8 mouse cellular contexts compared by ENCODE assay signal in genomic region chr7:116504818-116505170, GRCm38 (mm10). TPM values are rescaled to one million over a fixed set of nuclear protein-coding genes. Genes with fewer than 3 reads are reported as not detected.
DNase-seq lines count a peak whose midpoint lies in the region; ATAC-seq and TF ChIP-seq lines count a peak whose summit lies in the region.

No protein-coding gene starts in this region.

- H3K9ac ChIP-seq in heart, postnatal 0 days (replicated peaks; ENCODE audit: low read depth, low read length), result peak overlapping the region; percentile 69
- H3K9ac ChIP-seq in hindbrain, embryonic 16.5 days (ENCODE audit: low read depth, low read length), result peak overlapping the region; percentile 87
- H3K9ac ChIP-seq in midbrain, embryonic 14.5 days (replicated peaks; ENCODE audit: low read length), result peak overlapping the region; percentile 88

- no peak for DNase-seq in heart, postnatal 0 days (ENCODE audit: low spot score)
- DNase-seq in heart, adult 18-20 months, result no peak
- peak; percentile 18 for DNase-seq in T-cell, adult 2 months (ENCODE audit: low spot score)
- DNase-seq in midbrain, embryonic 14.5 days, result no peak
- no peak for DNase-seq in cerebellum, postnatal 14 days
- no peak for DNase-seq in retina, embryonic 14.5 days (ENCODE audit: low spot score)
- no peak for DNase-seq in frontal cortex, postnatal 36 days (ENCODE audit: low spot score in 2 of 2)

- no peaks in the 10 kb centered on the region for H3K9me3 ChIP-seq in heart, postnatal 0 days (replicated peaks; ENCODE audit: control insufficient read depth, low read length)
- H3K9me3 ChIP-seq in hindbrain, embryonic 16.5 days (ENCODE audit: control insufficient read depth, low read length), result no peaks in the 10 kb centered on the region
- no peaks in the 10 kb centered on the region for H3K9me3 ChIP-seq in midbrain, embryonic 14.5 days (ENCODE audit: control insufficient read depth, low read length)

- H3K4me1 ChIP-seq in heart, postnatal 0 days (ENCODE audit: control insufficient read depth, insufficient read depth), result 0 out of 2 replicates have a peak, but pooled peaks cover 4% of the 10 kb centered on the region
- H3K4me1 ChIP-seq in hindbrain, embryonic 16.5 days (ENCODE audit: control insufficient read depth, insufficient read depth, low read depth, low read length), result peaks cover 11% of the 10 kb centered on the region; the same call in 1 of the 2 replicates
- peaks cover 9% of the 10 kb centered on the region for H3K4me1 ChIP-seq in midbrain, embryonic 14.5 days (ENCODE audit: control insufficient read depth, insufficient read depth, low read length)

- peak overlapping the region; percentile 75 for H3K4me3 ChIP-seq in heart, postnatal 0 days (ENCODE audit: low read depth, low read length)
- peak overlapping the region; percentile 75 for H3K4me3 ChIP-seq in hindbrain, embryonic 16.5 days (ENCODE audit: low read length)
- H3K4me3 ChIP-seq in midbrain, embryonic 14.5 days (replicated peaks; ENCODE audit: low read depth, low read length), result peak overlapping the region; percentile 75

- H3K4me2 ChIP-seq in heart, postnatal 0 days (ENCODE audit: low read depth, low read length), result peak overlapping the region; percentile 90
- H3K4me2 ChIP-seq in hindbrain, embryonic 16.5 days (ENCODE audit: low read length), result peak overlapping the region; percentile 65
- peak overlapping the region; percentile 74 for H3K4me2 ChIP-seq in midbrain, embryonic 14.5 days (ENCODE audit: low read length)

- no peak for TF ChIP-seq CTCF in heart, postnatal 0 days (IDR thresholded peaks at IDR 0.05; ENCODE audit: low read depth)

- no peaks in the 10 kb centered on the region for H3K36me3 ChIP-seq in heart, postnatal 0 days (replicated peaks; ENCODE audit: control insufficient read depth, insufficient read depth, low read length)
- H3K36me3 ChIP-seq in hindbrain, embryonic 16.5 days (ENCODE audit: control insufficient read depth, insufficient read depth, low read length), result no peaks in the 10 kb centered on the region
- H3K36me3 ChIP-seq in midbrain, embryonic 14.5 days (ENCODE audit: control insufficient read depth, insufficient read depth, low read length), result no peaks in the 10 kb centered on the region

- no peak for TF ChIP-seq EP300 in heart, postnatal 0 days (IDR thresholded peaks at IDR 0.05; ENCODE audit: low read depth)

- no peaks in the 10 kb centered on the region for H3K27me3 ChIP-seq in heart, postnatal 0 days (ENCODE audit: control insufficient read depth, insufficient read depth, low read length)
- no peaks in the 10 kb centered on the region for H3K27me3 ChIP-seq in hindbrain, embryonic 16.5 days (replicated peaks; ENCODE audit: control insufficient read depth, insufficient read depth, low read length)
- H3K27me3 ChIP-seq in midbrain, embryonic 14.5 days (ENCODE audit: control insufficient read depth, insufficient read depth, low read length), result no peaks in the 10 kb centered on the region

- 3% methylated on average over 6 of the region's 6 CpGs for WGBS in heart, postnatal 0 days
- WGBS in hindbrain, embryonic 16.5 days, result 4% methylated on average over 6 of the region's 6 CpGs
- 1% methylated on average over 6 of the region's 6 CpGs for WGBS in midbrain, embryonic 14.5 days

- no peak for ATAC-seq in heart, postnatal 0 days (ENCODE audit: insufficient read depth, low read depth)
- no peak for ATAC-seq in hindbrain, embryonic 16.5 days
- no peak for ATAC-seq in midbrain, embryonic 14.5 days (ENCODE audit: low FRiP score, low TSS enrichment)

- H3K27ac ChIP-seq in heart, postnatal 0 days (ENCODE audit: low read depth), result no peak overlapping the region
- peak overlapping the region; percentile 85 for H3K27ac ChIP-seq in hindbrain, embryonic 16.5 days (ENCODE audit: low read depth, low read length)
- H3K27ac ChIP-seq in midbrain, embryonic 14.5 days (replicated peaks; ENCODE audit: low read depth, low read length), result peak overlapping the region; percentile 90

RNA-seq across cellular contexts. Expression of gene Nucb2, which starts 0.6 kb away (rescaled TPM):
- total RNA-seq in heart, postnatal 0 days (2014; rRNA removed; ENCODE audit: low replicate concordance), result 4.1 and 7.6 TPM in 2 replicates
- polyA plus RNA-seq in heart, postnatal 0 days (2015; fragmentation: Nextera tagmentation; extraction: Ambion mirVana), result 7.4 and 8.0 TPM in 2 replicates
- total RNA-seq in heart, adult 18-20 months (2021), result 1 to 10 TPM; 6.9 to 7.1 TPM
- 29.2 and 30.7 TPM in 2 replicates for polyA plus RNA-seq in hindbrain, embryonic 16.5 days (2015; fragmentation: Nextera tagmentation; extraction: Ambion mirVana)
- 25.9 and 30.2 TPM in 2 replicates for polyA plus RNA-seq in midbrain, embryonic 14.5 days (2014; fragmentation: Nextera tagmentation; extraction: Ambion mirVana)
